Mouse (Mus musculus): ENCODE measurements at regions not wholly inside any gene's neighbourhood (a gene's known extent, or its start where the extent isn't known, plus 50 kb on each side); places are given as distances from the start of the nearest gene placed in this dataset.

DNA sequence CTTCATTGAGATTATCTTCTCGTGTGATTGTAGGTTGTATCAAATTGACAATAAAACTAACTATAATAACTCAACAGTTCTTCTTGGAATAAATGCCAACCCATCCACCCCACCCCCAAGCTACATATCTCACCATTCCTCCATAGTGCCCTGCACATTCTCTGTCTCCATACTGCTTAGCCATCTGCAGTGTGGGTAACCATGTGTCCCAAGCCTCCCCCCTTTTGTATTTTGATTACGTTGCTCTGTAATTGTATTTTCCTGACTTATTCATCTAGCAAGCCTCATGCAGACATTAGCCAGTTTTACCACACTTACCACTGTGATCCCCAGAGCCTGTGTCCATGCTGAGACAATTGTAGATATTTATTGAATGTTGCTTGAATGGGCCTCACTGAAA lies 129.7 kb upstream of the Smarca2 start:
- WGBS, result 90% methylated on average over 2 of the region's 2 CpGs
- no peak for DNase-seq
- no peak for TF ChIP-seq POLR2A (IDR thresholded peaks at IDR 0.05; ENCODE audit: borderline replicate concordance, extremely low read depth, low read depth, low read length)
- no peak for TF ChIP-seq CTCF (IDR thresholded peaks at IDR 0.05; ENCODE audit: insufficient read depth, low read length)
- H3K4me3 ChIP-seq (replicated peaks; ENCODE audit: extremely low read depth, low read depth, low read length), result no peak overlapping the region
- no peaks in the 10 kb centered on the region for H3K4me1 ChIP-seq (ENCODE audit: control insufficient read depth, insufficient read depth, low read length)

DNA sequence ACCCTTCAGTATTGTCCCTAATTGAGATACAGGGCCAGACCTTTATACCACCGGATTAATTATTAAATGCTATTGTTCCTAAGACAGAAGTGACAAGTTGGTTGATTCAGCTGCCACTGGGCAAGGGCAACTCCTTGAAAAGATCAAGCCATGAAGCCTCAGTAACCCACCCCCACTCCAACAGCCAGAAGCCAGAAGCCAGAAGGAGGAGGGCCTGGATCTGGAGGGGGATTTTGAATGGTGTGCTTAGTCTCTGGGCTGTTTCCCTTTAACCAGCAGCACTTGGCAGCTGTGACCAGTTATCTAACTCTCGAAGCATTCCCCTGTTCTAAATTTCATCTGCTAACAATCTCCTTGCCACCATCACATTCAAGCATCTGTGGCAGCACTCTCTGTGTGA lies 129.1 kb upstream of the Smarca2 start:
- Histone ChIP-seq H3K4me3 (replicated peaks; ENCODE audit: extremely low read depth, low read depth, low read length) (no peak overlapping the region), H3K4me1 (ENCODE audit: control insufficient read depth, insufficient read depth, low read length) (no peaks in the 10 kb centered on the region)
- no peak for TF ChIP-seq CTCF (IDR thresholded peaks at IDR 0.05; ENCODE audit: insufficient read depth, low read length)
- no peak for DNase-seq
- 56% methylated on average over 2 of the region's 2 CpGs for WGBS

DNA sequence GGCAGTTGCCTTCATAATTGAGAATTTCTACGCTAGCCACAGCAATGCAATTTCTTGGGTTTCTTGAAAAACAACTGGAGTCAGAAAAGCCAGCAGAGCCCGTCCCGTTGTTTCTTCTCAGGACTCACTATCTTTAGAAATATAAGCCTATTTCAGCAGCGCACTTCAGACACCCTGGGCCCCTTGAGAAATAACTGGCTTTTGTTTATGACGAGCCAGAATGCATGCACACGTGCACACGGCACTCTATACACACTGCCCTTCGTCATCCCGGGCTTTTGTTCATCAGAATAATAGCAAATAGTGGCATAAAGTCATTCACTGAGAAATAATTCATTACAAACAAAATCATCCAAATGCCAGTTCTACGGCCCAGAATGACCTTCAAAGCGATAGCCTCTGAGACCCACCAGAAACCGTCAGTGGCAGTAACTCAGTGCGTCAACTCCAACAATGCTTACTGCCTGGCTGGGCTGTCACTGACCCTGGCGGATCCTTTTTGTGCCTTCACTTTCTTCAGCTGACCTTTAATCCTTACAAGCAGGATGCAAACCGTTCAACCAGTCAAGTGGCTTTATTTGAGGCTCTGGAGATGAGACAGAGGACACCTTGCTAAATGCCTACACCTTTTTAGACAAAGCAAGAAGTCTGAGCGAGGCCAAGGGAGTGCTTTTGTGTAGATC lies 126.7 kb upstream of the Smarca2 start:
- Histone ChIP-seq H3K4me3 (replicated peaks; ENCODE audit: extremely low read depth, low read depth, low read length) (no peak overlapping the region), H3K4me1 (ENCODE audit: control insufficient read depth, insufficient read depth, low read length) (no peaks in the 10 kb centered on the region)
- 71% methylated on average over 16 of the region's 16 CpGs for WGBS
- DNase-seq, result no peak
- TF ChIP-seq POLR2A (IDR thresholded peaks at IDR 0.05; ENCODE audit: borderline replicate concordance, extremely low read depth, low read depth, low read length) (no peak), CTCF (IDR thresholded peaks at IDR 0.05; ENCODE audit: insufficient read depth, low read length) (no peak)

DNA sequence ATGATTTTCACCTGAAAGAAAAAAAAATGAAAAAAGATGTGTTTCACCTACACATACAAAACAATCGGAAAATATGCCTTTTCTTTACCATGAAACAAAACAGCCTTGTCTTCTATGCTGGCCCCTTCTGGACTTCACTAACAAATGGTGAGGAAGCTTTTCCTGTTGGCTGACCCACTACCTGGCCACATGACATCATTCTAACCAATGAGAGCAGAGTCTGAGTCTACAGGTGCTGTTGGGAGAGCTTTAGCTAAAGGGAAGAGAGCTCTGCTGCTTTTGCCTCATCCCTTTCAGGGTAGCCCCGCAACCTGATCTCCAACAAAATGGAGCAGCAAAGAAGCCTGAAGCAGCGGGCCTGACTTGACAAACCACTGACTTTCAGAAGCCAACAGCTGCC lies 120.5 kb upstream of the Smarca2 start:
- 68% methylated on average over 3 of the region's 3 CpGs for WGBS
- no peak for DNase-seq
- no peaks in the 10 kb centered on the region for H3K4me1 ChIP-seq (ENCODE audit: control insufficient read depth, insufficient read depth, low read length)
- TF ChIP-seq CTCF (IDR thresholded peaks at IDR 0.05; ENCODE audit: insufficient read depth, low read length) (no peak), POLR2A (IDR thresholded peaks at IDR 0.05; ENCODE audit: borderline replicate concordance, extremely low read depth, low read depth, low read length) (no peak)
- no peak overlapping the region for H3K4me3 ChIP-seq (replicated peaks; ENCODE audit: extremely low read depth, low read depth, low read length)

DNA sequence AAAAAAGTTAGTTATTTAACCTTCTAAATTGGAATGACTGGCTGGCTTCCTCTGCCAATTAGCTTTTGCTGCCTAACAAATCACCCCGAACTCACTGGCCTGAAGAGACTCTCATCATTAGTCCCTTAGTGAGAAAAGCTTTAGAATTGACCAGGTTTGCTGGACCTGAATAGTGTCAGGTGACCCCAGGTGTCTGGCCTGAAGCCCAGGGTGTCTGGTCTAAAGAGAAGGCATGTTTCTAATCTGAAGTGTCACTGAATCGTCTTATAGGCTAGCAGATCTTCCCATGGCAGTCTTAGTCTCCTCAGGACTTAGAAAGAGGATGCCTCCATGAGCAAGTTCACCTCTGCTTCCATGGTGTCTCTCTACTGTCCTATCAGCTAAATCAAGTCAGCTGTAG lies 112.0 kb upstream of the Smarca2 start:
- Histone ChIP-seq H3K4me3 (replicated peaks; ENCODE audit: extremely low read depth, low read depth, low read length) (no peak overlapping the region), H3K4me1 (ENCODE audit: control insufficient read depth, insufficient read depth, low read length) (no peaks in the 10 kb centered on the region)
- no peak for TF ChIP-seq POLR2A (IDR thresholded peaks at IDR 0.05; ENCODE audit: borderline replicate concordance, extremely low read depth, low read depth, low read length)
- no peak for TF ChIP-seq CTCF (IDR thresholded peaks at IDR 0.05; ENCODE audit: insufficient read depth, low read length)
- no peak for DNase-seq
- WGBS, result 69% methylated on average over 2 of the region's 2 CpGs

DNA sequence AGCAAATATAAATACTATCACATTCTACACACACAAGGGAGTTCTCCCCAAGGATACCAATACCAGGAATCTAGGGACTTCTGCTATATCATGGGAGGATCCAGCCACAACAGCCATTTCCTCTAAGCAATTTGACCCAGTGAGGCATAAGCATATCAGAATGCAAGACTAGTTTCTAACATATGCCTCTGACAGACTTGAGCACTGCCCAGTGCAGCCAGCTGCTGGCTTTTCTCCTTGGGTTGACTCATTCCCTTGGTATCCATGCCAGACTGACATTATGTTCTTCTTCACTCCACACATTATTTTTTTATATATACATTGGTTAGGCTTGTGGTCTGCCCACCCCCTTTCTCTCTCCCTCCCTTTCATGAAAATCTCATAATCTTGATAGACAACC lies 103.8 kb upstream of the Smarca2 start:
- Histone ChIP-seq H3K4me1 (ENCODE audit: control insufficient read depth, insufficient read depth, low read length) (no peaks in the 10 kb centered on the region), H3K4me3 (replicated peaks; ENCODE audit: extremely low read depth, low read depth, low read length) (no peak overlapping the region)
- no peak for TF ChIP-seq CTCF (IDR thresholded peaks at IDR 0.05; ENCODE audit: insufficient read depth, low read length)
- DNase-seq, result no peak

DNA sequence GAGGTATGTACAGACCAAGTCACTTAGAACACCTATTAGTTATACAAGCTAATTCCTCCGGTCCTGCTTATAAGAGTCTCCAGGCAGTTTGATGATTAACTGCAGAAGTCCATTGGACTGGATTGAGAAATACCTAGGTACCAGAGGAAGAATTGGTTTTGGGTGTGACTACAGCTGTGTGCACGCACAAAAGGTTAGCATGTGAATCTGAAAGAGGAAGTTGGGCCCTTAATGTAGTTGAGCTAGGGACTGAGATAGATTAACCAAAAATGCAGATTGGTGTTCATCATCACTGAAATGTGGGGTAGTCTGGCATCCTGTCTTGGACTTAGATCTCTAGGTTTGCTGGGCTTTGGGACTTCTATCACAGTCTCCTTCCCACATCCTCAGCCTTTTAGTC lies 100.8 kb upstream of the Smarca2 start:
- no peak for DNase-seq
- 74% methylated on average over 2 of the region's 2 CpGs for WGBS
- Histone ChIP-seq H3K4me3 (replicated peaks; ENCODE audit: extremely low read depth, low read depth, low read length) (no peak overlapping the region), H3K4me1 (ENCODE audit: control insufficient read depth, insufficient read depth, low read length) (no peaks in the 10 kb centered on the region)
- TF ChIP-seq POLR2A (IDR thresholded peaks at IDR 0.05; ENCODE audit: borderline replicate concordance, extremely low read depth, low read depth, low read length), result no peak
- TF ChIP-seq CTCF (IDR thresholded peaks at IDR 0.05; ENCODE audit: insufficient read depth, low read length), result no peak

DNA sequence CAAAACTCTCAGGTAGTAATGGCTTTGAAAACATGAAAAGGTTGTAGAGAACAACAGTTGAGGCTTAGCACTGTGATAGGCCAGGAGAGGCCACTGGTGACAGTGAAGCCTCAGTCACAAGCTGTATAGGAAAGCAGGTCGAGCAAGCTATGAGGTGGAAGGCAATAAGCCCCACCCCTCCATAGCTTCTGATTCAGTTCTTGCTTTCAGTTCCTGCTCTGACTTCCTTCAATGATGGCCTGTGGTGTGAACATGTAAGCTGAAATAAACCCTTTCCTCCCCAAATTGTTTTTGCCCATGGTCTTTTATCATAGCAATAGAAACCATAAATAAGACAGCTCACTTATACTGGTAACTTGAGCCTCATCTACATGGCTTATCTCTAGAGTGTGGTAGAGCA lies 98.0 kb upstream of the Smarca2 start:
- H3K4me3 ChIP-seq (replicated peaks; ENCODE audit: extremely low read depth, low read depth, low read length), result no peak overlapping the region
- 50% methylated on average over 1 of the region's 1 CpGs for WGBS
- no peak for DNase-seq

DNA sequence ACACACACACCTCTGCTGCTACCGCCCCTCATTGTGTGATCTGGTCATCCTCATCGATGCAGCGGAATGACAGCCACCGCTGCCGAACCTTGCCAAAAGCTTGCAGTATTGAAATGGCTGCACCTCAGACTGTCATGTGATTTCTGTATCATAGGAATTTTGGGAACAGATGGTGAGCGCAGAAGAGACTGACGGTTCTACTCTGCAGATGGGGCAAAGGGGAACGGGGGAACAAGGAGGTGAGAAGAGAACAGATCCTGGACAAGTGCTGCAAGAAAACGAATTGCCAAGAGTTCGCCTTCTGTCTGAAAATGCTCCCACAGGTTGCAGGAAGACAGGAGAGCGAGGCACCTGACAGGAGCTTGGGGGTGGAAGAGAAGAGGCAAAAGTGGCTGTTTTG lies 96.9 kb upstream of the Smarca2 start:
- H3K4me3 ChIP-seq (replicated peaks; ENCODE audit: extremely low read depth, low read depth, low read length), result no peak overlapping the region
- TF ChIP-seq POLR2A (IDR thresholded peaks at IDR 0.05; ENCODE audit: borderline replicate concordance, extremely low read depth, low read depth, low read length) (no peak), CTCF (IDR thresholded peaks at IDR 0.05; ENCODE audit: insufficient read depth, low read length) (no peak)
- DNase-seq, result no peak
- 75% methylated on average over 11 of the region's 11 CpGs for WGBS
- no peaks in the 10 kb centered on the region for H3K4me1 ChIP-seq (ENCODE audit: control insufficient read depth, insufficient read depth, low read length)

More for the DNA sequence above, 98.0 kb upstream of the Smarca2 start:
- no peak for TF ChIP-seq CTCF (IDR thresholded peaks at IDR 0.05; ENCODE audit: insufficient read depth, low read length)
- no peak for TF ChIP-seq POLR2A (IDR thresholded peaks at IDR 0.05; ENCODE audit: borderline replicate concordance, extremely low read depth, low read depth, low read length)
- no peaks in the 10 kb centered on the region for H3K4me1 ChIP-seq (ENCODE audit: control insufficient read depth, insufficient read depth, low read length)

DNA sequence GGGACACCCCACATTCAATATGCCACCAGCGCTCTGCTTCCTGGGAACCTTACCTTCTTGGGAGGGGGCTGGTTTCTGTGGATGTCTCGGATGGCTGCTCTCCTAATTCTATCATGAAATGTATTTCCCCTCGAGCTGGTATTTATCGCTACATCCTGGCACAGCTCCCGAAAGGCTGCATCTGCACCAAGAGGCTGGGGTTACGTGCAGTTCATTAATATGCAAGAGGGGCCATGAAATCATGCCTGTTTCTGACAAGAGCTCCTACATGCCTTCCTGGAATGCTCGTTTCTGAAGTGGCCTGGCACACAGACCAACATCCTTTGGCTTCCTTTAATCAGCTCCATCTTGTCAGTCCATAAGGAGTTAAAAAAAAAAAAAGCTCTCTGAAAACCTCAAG lies 96.2 kb upstream of the Smarca2 start:
- TF ChIP-seq POLR2A (IDR thresholded peaks at IDR 0.05; ENCODE audit: borderline replicate concordance, extremely low read depth, low read depth, low read length) (no peak), CTCF (IDR thresholded peaks at IDR 0.05; ENCODE audit: insufficient read depth, low read length) (no peak)
- 45% methylated on average over 7 of the region's 7 CpGs for WGBS
- H3K4me3 ChIP-seq (replicated peaks; ENCODE audit: extremely low read depth, low read depth, low read length), result no peak overlapping the region
- DNase-seq, result no peak
- H3K4me1 ChIP-seq (ENCODE audit: control insufficient read depth, insufficient read depth, low read length), result no peaks in the 10 kb centered on the region

All from lung, adult 2 months (tissue).